Mouse (Mus musculus) urinary bladder, postnatal 14 days (tissue): ENCODE measurements around the gene Pgm5.
"Not testable (repeated sequence)": the region's sequence is repeated elsewhere in the genome, so short reads cannot be mapped to it uniquely, and the experiment has no call there.

Source experiments
- DNase-seq: peaks from one replicate; pipeline ENCODE4 v3.0.0; 2021; ENCODE audit warnings: low spot score

Gene Pgm5

DNA sequence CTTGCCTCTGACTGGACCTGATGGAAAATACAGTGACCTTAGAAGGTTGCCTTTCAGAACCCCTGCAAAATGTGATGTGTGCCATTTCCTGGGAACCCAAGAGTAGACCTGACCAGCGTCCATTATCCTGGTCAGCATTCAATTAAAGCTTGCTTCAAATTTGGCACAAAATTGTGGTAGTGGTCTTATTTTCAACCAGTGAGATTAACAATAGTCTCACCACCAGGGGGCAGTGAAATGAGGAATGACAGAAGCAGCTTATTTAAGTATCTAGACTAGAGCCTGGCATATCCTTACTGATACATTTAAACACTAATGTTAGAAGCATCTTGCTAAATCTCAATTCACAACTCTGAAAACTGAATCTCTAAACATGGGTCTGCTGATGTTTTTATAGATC, 156.3 kb downstream of the Pgm5 start:
- no peak for DNase-seq

- no peak for DNase-seq
Measured at GRCm38 (mm10) chr19:24704326-24704725, 157.3 kb downstream of the Pgm5 start.

DNA sequence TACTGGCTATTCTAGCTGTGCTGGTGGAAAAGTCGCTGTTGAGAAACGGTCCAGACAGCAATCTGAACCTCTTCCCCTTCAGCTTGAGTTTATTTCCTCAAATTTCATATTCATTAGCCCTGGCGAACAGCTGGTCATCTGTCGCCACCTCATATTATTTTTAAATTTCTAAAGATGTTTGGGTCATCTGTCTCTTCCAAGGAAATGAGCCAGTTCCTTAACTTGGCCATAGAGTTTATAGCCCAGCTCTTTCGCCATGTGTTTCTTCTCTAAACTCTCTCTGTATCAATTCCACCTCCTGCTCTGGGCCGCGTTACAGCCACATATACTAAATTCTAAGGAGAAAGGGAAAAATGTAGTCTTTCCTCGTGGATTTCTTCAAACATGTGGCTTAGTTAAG, 158.0 kb downstream of the Pgm5 start:
- DNase-seq, result peak; percentile 35

DNA sequence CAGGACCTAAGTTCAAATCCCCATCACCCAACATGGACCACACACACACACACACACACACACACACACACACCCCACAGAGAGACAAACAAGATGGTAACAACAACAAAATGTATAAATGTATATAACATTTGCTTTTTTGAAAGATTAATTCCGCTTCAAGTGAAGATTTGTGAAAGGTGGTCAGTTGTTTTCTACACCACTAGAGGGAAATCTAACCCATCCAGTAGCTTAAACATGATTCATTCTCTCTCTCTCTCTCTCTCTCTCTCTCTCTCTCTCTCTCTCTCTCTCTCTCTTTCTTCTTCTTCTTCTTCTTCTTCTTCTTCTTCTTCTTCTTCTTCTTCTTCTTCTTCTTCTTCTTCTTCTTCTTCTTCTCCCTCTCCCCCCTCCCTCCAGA, 158.5 kb downstream of the Pgm5 start:
- DNase-seq, result not testable (repeated sequence)

- no peak for DNase-seq
Measured at GRCm38 (mm10) chr19:24701716-24702115, 159.9 kb downstream of the Pgm5 start.

DNA sequence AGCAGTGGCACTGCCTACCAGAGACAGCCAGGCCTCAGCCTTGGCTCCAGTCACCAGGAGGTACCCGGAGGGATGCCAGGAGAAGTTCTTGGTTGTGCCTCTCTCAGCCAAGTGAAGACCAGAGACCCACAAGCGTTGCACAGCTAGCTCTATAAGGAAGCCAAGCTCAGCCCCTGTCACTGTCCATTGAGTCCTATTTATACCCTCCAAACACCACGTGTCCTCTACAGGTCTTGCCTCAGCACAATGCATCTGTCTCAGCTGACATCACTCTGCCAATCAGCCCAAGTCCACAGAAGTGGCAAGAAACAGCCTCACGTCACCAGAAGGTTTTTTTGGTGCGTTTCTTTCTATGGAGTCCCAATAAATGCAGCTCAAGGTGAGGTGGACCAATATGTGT, 161.0 kb downstream of the Pgm5 start:
- no peak for DNase-seq

DNA sequence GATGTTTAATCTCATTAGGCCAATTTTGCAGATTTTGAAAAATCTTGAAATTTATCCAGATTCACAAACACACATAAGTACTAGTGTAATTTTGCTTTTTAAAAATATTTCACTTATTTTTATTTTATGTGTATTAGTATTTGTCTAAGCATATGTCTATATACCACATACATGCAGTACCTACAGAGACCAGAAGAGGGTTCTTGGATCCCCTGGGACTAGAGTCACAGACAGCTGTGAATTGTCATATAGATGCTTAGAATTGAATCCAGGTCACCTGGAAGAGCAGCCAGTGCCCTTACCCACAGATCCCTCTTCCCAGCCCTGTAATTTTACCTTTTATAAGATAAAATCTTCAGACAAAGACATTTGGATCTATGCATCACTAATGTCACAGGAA, 161.7 kb downstream of the Pgm5 start:
- DNase-seq, result no peak

DNA sequence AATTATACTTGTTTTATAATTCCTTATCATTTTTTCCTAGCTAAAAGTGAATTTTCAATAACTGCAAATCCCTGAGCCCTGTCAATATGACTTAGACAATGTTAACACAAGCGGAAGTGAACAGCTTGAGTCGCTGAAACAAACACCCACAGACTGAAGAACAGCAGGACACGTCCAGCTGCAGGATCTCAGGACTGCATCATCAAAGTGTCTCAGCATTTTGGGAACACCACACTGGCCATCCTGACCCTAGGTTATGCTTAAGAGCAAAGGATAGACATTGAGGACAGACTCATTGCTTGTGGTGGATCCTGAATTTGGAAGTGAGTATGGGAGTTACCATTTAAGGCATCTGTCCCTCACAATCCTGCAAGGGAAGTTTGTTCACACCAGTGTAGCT, 162.5 kb downstream of the Pgm5 start:
- peak; percentile 26 for DNase-seq

- DNase-seq, result no peak
Measured at GRCm38 (mm10) chr19:24698651-24699050, 163.0 kb downstream of the Pgm5 start.

DNA sequence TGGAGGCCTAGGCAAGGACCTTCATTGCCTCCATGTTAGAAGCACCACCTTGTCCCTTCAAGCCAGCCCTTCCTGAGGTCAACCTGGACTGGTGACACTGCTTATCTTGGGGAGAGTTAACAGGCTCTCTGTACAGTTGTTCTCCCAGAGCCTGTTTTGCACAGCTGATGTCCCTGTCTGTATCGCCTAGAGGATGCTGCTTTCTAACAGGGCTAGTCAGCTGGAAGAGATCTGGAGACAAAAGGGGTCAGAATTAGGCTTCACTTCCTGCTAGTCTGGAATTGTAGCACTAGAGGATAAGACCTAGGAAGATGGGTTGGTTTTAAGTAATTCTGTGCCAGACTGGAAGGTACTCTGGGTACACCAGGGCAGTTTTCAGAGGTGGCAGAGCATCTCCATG, 163.7 kb downstream of the Pgm5 start:
- no peak for DNase-seq

DNA sequence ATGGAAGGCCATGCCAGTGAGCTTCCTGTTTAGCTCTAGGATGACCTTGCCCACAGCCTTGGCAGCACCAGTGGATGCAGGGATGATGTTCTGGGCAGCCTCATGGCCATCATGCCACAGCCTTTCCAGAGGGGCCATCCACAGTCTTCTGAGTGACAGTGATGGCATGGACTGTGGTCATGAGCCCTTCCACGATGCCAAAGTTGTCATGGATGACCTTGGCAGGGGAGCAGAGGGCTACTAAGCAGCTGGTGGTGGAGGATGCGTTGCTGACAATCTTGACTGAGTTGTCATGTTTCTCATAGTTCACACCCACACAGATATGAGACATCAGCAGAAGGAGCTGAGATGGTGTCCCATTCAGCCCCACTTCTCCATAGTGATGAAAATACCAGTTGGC, 169.0 kb downstream of the Pgm5 start:
- no peak for DNase-seq

DNA sequence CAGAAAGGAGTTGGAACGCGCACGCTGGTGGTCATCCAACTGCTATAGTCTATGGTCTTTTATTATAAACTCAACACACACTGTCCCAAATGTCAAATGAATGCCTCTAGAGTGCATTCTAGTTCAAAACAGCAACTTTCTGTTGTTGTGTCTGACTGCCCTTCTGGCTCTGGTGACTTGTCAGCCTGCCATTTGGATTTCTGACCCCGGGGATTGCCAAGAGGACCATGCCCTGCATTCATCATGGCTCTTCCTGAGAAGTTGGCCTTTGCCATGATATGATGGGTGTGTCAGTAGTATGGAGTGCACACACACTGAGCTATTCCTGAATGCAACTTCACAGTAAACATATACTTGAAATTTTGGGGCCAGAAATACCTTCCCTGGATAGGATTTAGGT, 172.1 kb downstream of the Pgm5 start:
- no peak for DNase-seq

- DNase-seq, result no peak
Measured at GRCm38 (mm10) chr19:24688327-24688726, 173.3 kb downstream of the Pgm5 start.

- DNase-seq, result no peak
Measured at GRCm38 (mm10) chr19:24686411-24686810, 175.2 kb downstream of the Pgm5 start.

DNA sequence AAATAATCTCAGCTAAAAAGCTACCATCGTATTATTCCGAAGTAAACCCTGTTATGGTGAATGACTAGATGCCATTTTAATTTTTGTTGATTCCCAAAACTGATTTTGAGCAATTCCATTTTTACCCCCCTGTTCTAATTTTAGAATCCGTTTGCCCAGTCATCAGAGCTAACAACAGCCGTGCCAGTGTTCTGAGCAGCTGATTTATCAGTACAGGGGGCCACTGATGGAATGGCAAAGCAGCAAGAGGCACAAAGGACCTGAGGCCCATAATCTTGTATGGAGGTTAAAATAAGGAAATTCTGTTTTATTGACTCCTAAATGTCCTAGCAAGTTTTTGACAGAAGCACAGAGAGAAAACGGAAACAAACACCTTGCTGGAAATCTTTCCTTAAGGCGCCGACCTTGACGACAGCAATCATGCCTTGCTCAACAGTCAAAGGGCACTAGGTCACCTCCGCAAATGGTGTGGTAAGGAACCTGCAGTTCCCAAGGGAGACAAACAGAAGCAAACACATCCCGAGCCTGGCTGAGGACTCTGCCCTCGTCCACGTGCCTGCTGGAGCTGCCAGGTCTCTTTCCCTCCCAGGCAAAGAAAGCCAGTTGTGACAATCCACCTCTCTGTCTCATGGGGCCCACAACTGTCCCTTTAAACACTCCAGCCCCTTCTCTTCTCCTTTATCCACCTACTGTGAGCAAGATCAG, 178.5 kb downstream of the Pgm5 start:
- no peak for DNase-seq

- DNase-seq, result no peak
Measured at GRCm38 (mm10) chr19:24677242-24677984, 184.2 kb downstream of the Pgm5 start.

DNA sequence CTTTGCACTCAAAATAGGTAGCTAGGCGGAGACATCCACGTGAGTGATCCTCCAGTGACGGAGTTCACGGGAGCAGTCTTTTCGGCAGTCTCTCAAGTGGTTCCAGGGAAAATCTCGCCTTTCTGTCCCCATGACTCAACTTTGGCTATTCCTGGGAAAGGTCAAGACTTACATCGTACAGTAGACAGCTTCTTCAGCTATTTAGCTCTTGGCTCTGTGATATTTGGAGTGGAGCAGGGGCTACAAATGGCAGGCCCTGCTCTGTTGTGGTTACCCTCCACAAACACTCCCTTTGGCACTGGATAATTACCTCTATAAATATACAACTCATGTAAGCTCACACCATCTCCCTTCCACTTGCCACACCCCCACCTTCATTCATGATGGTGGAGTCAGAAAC, 185.2 kb downstream of the Pgm5 start:
- DNase-seq, result no peak

- DNase-seq, result no peak
Measured at GRCm38 (mm10) chr19:24673762-24674161, 187.9 kb downstream of the Pgm5 start, which contains the start of gene Tmem252. Gene Tmem252, plus strand, starts transcription at chr19:24674008.

- no peak for DNase-seq
Measured at GRCm38 (mm10) chr19:24673331-24673730, 188.3 kb downstream of the Pgm5 start.

DNA sequence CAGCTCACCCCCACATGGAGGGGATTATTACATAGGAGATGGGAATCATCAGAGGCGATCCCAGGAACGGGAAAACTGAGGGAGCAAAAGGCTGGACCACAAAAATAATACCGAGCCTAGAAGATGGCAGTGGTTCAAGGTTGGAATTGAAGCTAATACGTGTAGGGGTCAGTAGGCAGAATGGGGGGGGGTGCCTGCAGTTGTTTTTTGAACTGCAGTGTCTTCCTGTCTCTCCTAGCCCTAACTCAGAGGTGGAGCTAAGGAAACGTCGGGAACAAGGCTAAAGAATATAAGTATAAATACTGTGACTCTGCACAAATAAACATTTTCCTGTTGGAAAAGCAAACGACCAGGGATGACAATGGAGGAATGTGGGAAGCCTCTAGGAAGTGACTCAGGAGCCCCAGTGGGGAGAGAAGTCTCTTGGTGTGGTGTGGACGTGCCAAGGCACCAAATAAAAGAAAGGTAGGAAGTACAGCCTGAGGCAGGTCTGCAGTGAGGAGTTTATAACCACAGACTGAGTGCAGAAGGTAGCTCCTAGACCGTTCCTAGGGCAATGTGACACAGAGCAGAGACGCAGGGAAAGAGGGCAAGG, 189.2 kb downstream of the Pgm5 start:
- no peak for DNase-seq

DNA sequence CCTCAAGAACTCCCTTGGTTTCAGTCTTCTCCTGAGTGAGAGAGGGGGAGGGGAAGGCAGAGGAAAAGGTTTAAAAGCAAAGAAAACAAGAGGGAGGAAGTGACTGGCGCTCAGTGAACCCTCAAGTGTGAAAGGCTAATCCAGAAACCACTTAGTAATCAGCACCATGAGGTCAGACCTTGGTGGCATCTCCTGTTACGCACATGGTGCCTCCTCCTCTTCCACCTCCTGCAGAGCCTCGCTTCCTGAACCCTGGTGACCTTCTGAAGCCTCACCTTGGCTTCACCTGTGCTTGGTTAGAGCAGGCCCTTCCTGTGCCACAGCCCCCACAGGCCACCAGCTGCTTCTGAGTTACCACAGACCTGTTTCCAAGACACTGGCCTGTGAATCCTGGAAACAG, 190.1 kb downstream of the Pgm5 start:
- DNase-seq, result no peak

GRCm38 (mm10) chr19:24667527-24667926, 194.1 kb downstream of the Pgm5 start:
- DNase-seq, result no peak

DNA sequence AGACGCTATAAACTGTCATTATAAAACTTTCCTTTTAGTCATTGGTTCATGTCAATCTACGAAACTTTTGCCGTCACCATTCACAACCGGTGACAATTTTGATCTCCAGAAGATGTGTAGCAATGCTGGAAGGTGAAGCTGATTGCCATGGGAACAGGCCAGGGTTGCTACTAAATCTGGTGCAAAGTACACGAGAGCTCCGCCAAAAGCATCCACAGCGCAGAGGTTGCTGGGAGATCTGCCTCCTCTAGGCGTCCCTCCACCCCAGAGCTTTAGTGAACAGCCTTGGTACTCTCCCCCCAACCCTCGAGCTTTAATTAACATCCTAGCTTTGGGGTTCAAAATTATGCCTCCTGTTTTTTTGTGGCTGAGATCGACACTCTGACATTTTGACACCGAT, 195.9 kb downstream of the Pgm5 start:
- DNase-seq, result no peak
